Mouse (Mus musculus) embryonic fibroblast, embryonic 13.5 days (primary cell): ENCODE results near the gene Kcnt1. TPM values are rescaled to one million over a fixed set of nuclear protein-coding genes. Genes with fewer than 3 reads are reported as not detected.
A peak's percentile ranks its signal among the peaks of the same experiment; 100 is the strongest.
"Not testable (repeated sequence)": the region's sequence is repeated elsewhere in the genome, so short reads cannot be mapped to it uniquely, and the experiment has no call there.

ENCODE experiments used
- H3K27ac ChIP-seq: 2 replicates; pipeline ENCODE4 v1.5.1; 2012; ENCODE audit warnings: low read length, control low read depth, inconsistent platforms; ENCODE audit not compliant: insufficient read depth
- H3K4me1 ChIP-seq: 2 replicates; pipeline ENCODE4 v1.6.1; 2011; ENCODE audit warnings: low read length; ENCODE audit not compliant: control insufficient read depth, insufficient read depth
- H3K4me3 ChIP-seq: 2 replicates; pipeline ENCODE4 v1.5.1; 2011; ENCODE audit warnings: mild to moderate bottlenecking, control low read depth, low read length; ENCODE audit not compliant: insufficient read depth
- CTCF ChIP-seq: IDR thresholded peaks from 2 replicates; pipeline ENCODE4 v1.5.1; 2011; ENCODE audit warnings: mild to moderate bottlenecking, control low read depth, low read length, moderate library complexity, borderline replicate concordance; ENCODE audit not compliant: insufficient read depth
- POLR2A ChIP-seq: IDR thresholded peaks from 2 replicates; pipeline ENCODE4 v1.6.1; 2011; ENCODE audit warnings: low read depth, mild to moderate bottlenecking, control low read depth, low read length, moderate library complexity
- polyA plus RNA-seq: library from polyadenylated mRNA; stranded (reverse); fragments of >200 nt; gene quantifications from 2 replicates; pipeline ENCODE4 v1.2.4, GENCODE M21; 2011; ENCODE audit warnings: low read depth; ENCODE audit not compliant: missing spikeins, insufficient read length

Kcnt1 gene
- not detected in 2 replicates for polyA plus RNA-seq

GRCm38 (mm10) chr2:25863337-25864131 is at the start of gene Kcnt1:
Gene Kcnt1, plus strand, starts transcription at chr2:25863734.
- Histone ChIP-seq H3K4me1 (no peaks in the 10 kb centered on the region), H3K4me3 (no peak within 1 kb of the TSS), H3K27ac (no peak within 1 kb of the TSS)
- no peak for TF ChIP-seq POLR2A
- no peak for TF ChIP-seq CTCF

GRCm38 (mm10) chr2:25815748-25816147 is 47.8 kb upstream of the Kcnt1 start, which contains the start of gene Glt6d1:
Gene Glt6d1, minus strand, starts transcription at chr2:25815848.
- H3K4me1 ChIP-seq, H3K4me3 ChIP-seq, H3K27ac ChIP-seq: not testable (repeated sequence)

- no peaks in the 10 kb centered on the region for H3K4me1 ChIP-seq
- no peak within 1 kb of the TSS for H3K27ac ChIP-seq
- no peak for TF ChIP-seq POLR2A
- TF ChIP-seq CTCF: no peak
- no peak within 1 kb of the TSS for H3K4me3 ChIP-seq
These were observed 40.7 kb upstream of the Kcnt1 start, which contains the start of gene Lcn9 for GRCm38 (mm10) chr2:25822806-25823205. Gene Lcn9, plus strand, starts transcription at chr2:25823153.

- H3K4me3 ChIP-seq: no peak overlapping the region
- no peak overlapping the region for H3K27ac ChIP-seq
- TF ChIP-seq CTCF (no peak), POLR2A (no peak)
- H3K4me1 ChIP-seq: no peaks in the 10 kb centered on the region
These were observed 38.8 kb upstream of the Kcnt1 start for GRCm38 (mm10) chr2:25824751-25825150.

- Histone ChIP-seq H3K4me3 (no peak overlapping the region), H3K27ac (no peak overlapping the region), H3K4me1 (no peaks in the 10 kb centered on the region)
- TF ChIP-seq POLR2A (no peak), CTCF (no peak)
These were observed 35.1 kb upstream of the Kcnt1 start for GRCm38 (mm10) chr2:25828344-25828947.

GRCm38 (mm10) chr2:25830786-25831185 is 32.7 kb upstream of the Kcnt1 start:
- Histone ChIP-seq H3K27ac (no peak overlapping the region), H3K4me1 (no peaks in the 10 kb centered on the region), H3K4me3 (no peak overlapping the region)
- TF ChIP-seq POLR2A: no peak
- no peak for TF ChIP-seq CTCF

- Histone ChIP-seq H3K27ac (no peak overlapping the region), H3K4me1 (no peaks in the 10 kb centered on the region), H3K4me3 (no peak overlapping the region)
- TF ChIP-seq CTCF (peak; percentile 77; the same call in 1 of the 2 replicates), POLR2A (no peak)
These were observed 27.2 kb upstream of the Kcnt1 start for GRCm38 (mm10) chr2:25836291-25836690.

GRCm38 (mm10) chr2:25842161-25842560 is 21.4 kb upstream of the Kcnt1 start:
- no peak overlapping the region for H3K4me3 ChIP-seq
- H3K27ac ChIP-seq: no peak overlapping the region
- no peaks in the 10 kb centered on the region for H3K4me1 ChIP-seq
- TF ChIP-seq POLR2A (no peak), CTCF (no peak)

- TF ChIP-seq CTCF: no peak
- TF ChIP-seq POLR2A: no peak
- Histone ChIP-seq H3K4me3 (no peak overlapping the region), H3K27ac (no peak overlapping the region), H3K4me1 (no peaks in the 10 kb centered on the region)
These were observed 20.8 kb upstream of the Kcnt1 start for GRCm38 (mm10) chr2:25842758-25843157.

- no peak for TF ChIP-seq POLR2A
- TF ChIP-seq CTCF: no peak
- Histone ChIP-seq H3K27ac (no peak overlapping the region), H3K4me3 (no peak overlapping the region), H3K4me1 (no peaks in the 10 kb centered on the region)
These were observed 19.4 kb upstream of the Kcnt1 start for GRCm38 (mm10) chr2:25844097-25844496.

GRCm38 (mm10) chr2:25846516-25846915 is 17.0 kb upstream of the Kcnt1 start:
- Histone ChIP-seq H3K4me3 (no peak overlapping the region), H3K27ac (no peak overlapping the region), H3K4me1 (no peaks in the 10 kb centered on the region)
- TF ChIP-seq CTCF: no peak
- TF ChIP-seq POLR2A: no peak
